9 mouse cellular contexts compared by ENCODE assay signal in genomic region chr14:16366986-16367385, GRCm38 (mm10). TPM values are rescaled to one million over a fixed set of nuclear protein-coding genes. Genes with fewer than 3 reads are reported as not detected.
DNase-seq lines count a peak whose midpoint lies in the region; ATAC-seq and TF ChIP-seq lines count a peak whose summit lies in the region.
"Had no signal": no experiment of that assay in that cellular context is flagged by ENCODE, and none has a peak within 500 bp of the region (broad histone marks: within the 10 kb centered on the region; RNA-seq: fewer than 3 reads in every experiment).

No protein-coding gene starts in this region.

- DNase-seq in gastrocnemius, adult 2 months: no peak
- no peak for DNase-seq in gastrocnemius, postnatal 4 days (ENCODE audit: low spot score in 2 of 2)
- peak; percentile 28 for DNase-seq in 3T3-L1 (ENCODE audit: low read depth, low spot score)
- DNase-seq in forebrain, embryonic 14.5 days (ENCODE audit: low spot score): peak; percentile 19
- no peak for DNase-seq in ovary, postnatal 14 days (ENCODE audit: low spot score)
- no peak for DNase-seq in gastrocnemius, adult 18-20 months (ENCODE audit: low spot score)
- DNase-seq in thymus, postnatal 36 days: no peak
- DNase-seq: cerebellum, adult 8-10 months had no signal

- H3K4me2 ChIP-seq in forebrain, embryonic 14.5 days (ENCODE audit: low read length): peak overlapping the region; percentile 64
- H3K4me2 ChIP-seq in liver, embryonic 12.5 days: peak overlapping the region; percentile 79

- H3K4me1 ChIP-seq in forebrain, embryonic 14.5 days (ENCODE audit: control insufficient read depth, insufficient read depth, low read length): peaks cover 17% of the 10 kb centered on the region; the same call in 1 of the 2 replicates
- H3K4me1 ChIP-seq in liver, embryonic 12.5 days: peaks cover 52% of the 10 kb centered on the region

- H3K9me3 ChIP-seq in forebrain, embryonic 14.5 days (replicated peaks; ENCODE audit: control insufficient read depth, low read length): no peaks in the 10 kb centered on the region
- H3K9me3 ChIP-seq in liver, embryonic 12.5 days (replicated peaks): no peaks in the 10 kb centered on the region

- peak overlapping the region; percentile 99 for H3K9ac ChIP-seq in forebrain, embryonic 14.5 days (ENCODE audit: low read length)
- H3K9ac ChIP-seq in liver, embryonic 12.5 days: peak overlapping the region; percentile 97

- H3K4me3 ChIP-seq in gastrocnemius, adult 2 months: peak overlapping the region; percentile 80
- H3K4me3 ChIP-seq in forebrain, embryonic 14.5 days (ENCODE audit: low read depth, low read length): peak overlapping the region; percentile 94
- H3K4me3 ChIP-seq in liver, embryonic 12.5 days: peak overlapping the region; percentile 89

- intact Hi-C loops in gastrocnemius, adult 2 months (cut with DNase I): no loop called here

- 0 out of 2 replicates have a peak overlapping the region, but pooled peaks have one; percentile 99 for H3K27ac ChIP-seq in gastrocnemius, adult 2 months
- no peak overlapping the region for H3K27ac ChIP-seq in forebrain, embryonic 14.5 days (ENCODE audit: low read depth, low read length)
- peak overlapping the region; percentile 95 for H3K27ac ChIP-seq in liver, embryonic 12.5 days

- 41% methylated on average over 2 of the region's 2 CpGs for WGBS in forebrain, embryonic 14.5 days
- WGBS in liver, embryonic 12.5 days (ENCODE audit: insufficient replicate concordance): 41% methylated on average over 2 of the region's 2 CpGs

- no peak for TF ChIP-seq CTCF in gastrocnemius, adult 2 months (IDR thresholded peaks at IDR 0.05)

- H3K27me3 ChIP-seq in forebrain, embryonic 14.5 days (replicated peaks; ENCODE audit: control insufficient read depth, insufficient read depth, low read length): no peaks in the 10 kb centered on the region
- no peaks in the 10 kb centered on the region for H3K27me3 ChIP-seq in liver, embryonic 12.5 days (replicated peaks)

- no peak for ATAC-seq in forebrain, embryonic 14.5 days
- ATAC-seq in liver, embryonic 12.5 days: no peak

- no peaks in the 10 kb centered on the region for H3K36me3 ChIP-seq in forebrain, embryonic 14.5 days (ENCODE audit: control insufficient read depth, insufficient read depth, low read length)
- peaks cover 11% of the 10 kb centered on the region for H3K36me3 ChIP-seq in liver, embryonic 12.5 days

RNA-seq across cellular contexts. Expression of gene Top2b, which starts 2.0 kb away (rescaled TPM):
- 10 to 100 TPM; 29.4 to 35.4 TPM for total RNA-seq in gastrocnemius, adult 2 months (2021)
- total RNA-seq in gastrocnemius, postnatal 4 days (2021): 100 to 1,000 TPM in 1 of 2 experiments, 10 to 100 TPM in 1; 94.5 to 110 TPM
- 126 and 140 TPM in 2 replicates for polyA plus RNA-seq in forebrain, embryonic 14.5 days (2014; fragmentation: Nextera tagmentation; extraction: Ambion mirVana)
- 36.9 and 37.8 TPM in 2 replicates for polyA plus RNA-seq in liver, embryonic 12.5 days (2016; fragmentation: Nextera tagmentation; extraction: Ambion mirVana)
- 10 to 100 TPM; 28.6 to 31.8 TPM for total RNA-seq in gastrocnemius, adult 18-20 months (2021)

Comparison
In these comparisons a context has a peak if more than half of its experiments do, and no peak if none do; other contexts are left out.
1. DNase-seq: peak in 3T3-L1 (single experiment) and forebrain, embryonic 14.5 days (single experiment); none in gastrocnemius, adult 2 months (single experiment), gastrocnemius, postnatal 4 days (0 of 2), ovary, postnatal 14 days (single experiment), gastrocnemius, adult 18-20 months (single experiment) and thymus, postnatal 36 days (0 of 2).
2. Peak in every context shown above with its lines, with median percentiles within 50 percentile points of each other: H3K4me3 ChIP-seq.